Mouse (Mus musculus) MEL (cell line): ENCODE data around the gene Rpl3. TPM values are rescaled to one million over a fixed set of nuclear protein-coding genes. Genes with fewer than 3 reads are reported as not detected.

Source experiments
- DNase-seq: peaks from one replicate; pipeline ENCODE4 v3.0.0; 2011; ENCODE audit warnings: low read depth, low spot score
- H3K27ac ChIP-seq: 2 replicates; pipeline ENCODE4 v1.5.1; 2012; ENCODE audit warnings: low read depth, mild to moderate bottlenecking, control low read depth, low read length, moderate library complexity; ENCODE audit not compliant: control insufficient read depth
- H3K27me3 ChIP-seq, 2 experiments: fragments of 150-350 bp in 1 of 2; sonication (generic) in 1 of 2; 2 replicates each; pipeline ENCODE4 v1.6.1; 2012; ENCODE audit warnings: low read length in 2 of 2, mild to moderate bottlenecking in 2 of 2, improper control_type of control experiment in 1 of 2, moderate library complexity in 1 of 2; ENCODE audit not compliant: insufficient read depth in 2 of 2, control insufficient read depth in 1 of 2
- H3K36me3 ChIP-seq, 2 experiments: 2 replicates each; pipeline ENCODE4 v1.6.1; 2012 to 2014; ENCODE audit warnings: low read length in 2 of 2, improper control_type of control experiment in 1 of 2, inconsistent platforms in 1 of 2, mild to moderate bottlenecking in 1 of 2; ENCODE audit not compliant: insufficient read depth in 2 of 2, control insufficient read depth in 1 of 2
- H3K4me1 ChIP-seq, 2 experiments: fragments of 150-350 bp in 1 of 2; sonication (generic) in 1 of 2; 2 replicates each; pipeline ENCODE4 v1.6.1; 2012; ENCODE audit warnings: low read length in 2 of 2, improper control_type of control experiment in 1 of 2, mild to moderate bottlenecking in 1 of 2; ENCODE audit not compliant: insufficient read depth in 2 of 2, control insufficient read depth in 1 of 2
- H3K4me3 ChIP-seq, 2 experiments: fragments of 150-350 bp in 1 of 2; sonication (generic) in 1 of 2; 2 replicates each; pipeline ENCODE4 v1.5.1; 2012; ENCODE audit warnings: low read depth in 2 of 2, low read length in 2 of 2, mild to moderate bottlenecking in 2 of 2, moderate library complexity in 2 of 2, control low read depth in 1 of 2, improper control_type of control experiment in 1 of 2; ENCODE audit not compliant: control insufficient read depth in 1 of 2, insufficient read depth in 1 of 2
- H3K79me2 ChIP-seq: 2 replicates; pipeline ENCODE4 v1.6.1; 2012; ENCODE audit warnings: mild to moderate bottlenecking, low read length, moderate library complexity; ENCODE audit not compliant: control insufficient read depth, poor library complexity, insufficient read depth
- H3K9ac ChIP-seq: 2 replicates; pipeline ENCODE4 v1.6.1; 2012; ENCODE audit warnings: low read depth, mild to moderate bottlenecking, control low read depth, low read length, moderate library complexity; ENCODE audit not compliant: control insufficient read depth, poor library complexity, severe bottlenecking
- H3K9me3 ChIP-seq: fragments of 150-350 bp; sonication (generic); replicated peaks from 2 replicates; pipeline ENCODE4 v1.6.1; 2012; ENCODE audit warnings: mild to moderate bottlenecking, low read length, improper control_type of control experiment, moderate library complexity; ENCODE audit not compliant: insufficient read depth
- BHLHE40 ChIP-seq: IDR thresholded peaks from 2 replicates; pipeline ENCODE4 v1.6.1; 2012; ENCODE audit warnings: low read depth, mild to moderate bottlenecking, inconsistent platforms, low read length, improper control_type of control experiment, borderline replicate concordance
- CHD1 ChIP-seq: IDR thresholded peaks from 2 replicates; pipeline ENCODE4 v1.6.1; 2012; ENCODE audit warnings: low read depth, mild to moderate bottlenecking, inconsistent platforms, low read length, improper control_type of control experiment
- E2F4 ChIP-seq: IDR thresholded peaks from 2 replicates; pipeline ENCODE4 v1.6.1; 2011; ENCODE audit warnings: low read depth, low read length, improper control_type of control experiment, borderline replicate concordance
- ETS1 ChIP-seq: IDR thresholded peaks from 2 replicates; pipeline ENCODE4 v1.6.1; 2012; ENCODE audit warnings: low read depth, mild to moderate bottlenecking, inconsistent platforms, low read length, improper control_type of control experiment, moderate library complexity
- GATA1 ChIP-seq: IDR thresholded peaks from 2 replicates; pipeline ENCODE4 v1.6.1; 2011; ENCODE audit warnings: low read depth, low read length, improper control_type of control experiment
- KAT2A ChIP-seq: conservative IDR thresholded peaks from 2 replicates; pipeline ENCODE4 v1.6.1; 2012; ENCODE audit warnings: low read depth, low read length, improper control_type of control experiment, inconsistent platforms
- MAFK ChIP-seq: IDR thresholded peaks from 2 replicates; pipeline ENCODE4 v1.6.1; 2011; ENCODE audit warnings: low read depth, mild to moderate bottlenecking, low read length, improper control_type of control experiment, borderline replicate concordance
- MAZ ChIP-seq: IDR thresholded peaks from 2 replicates; pipeline ENCODE4 v1.6.1; 2012; ENCODE audit warnings: low read depth, mild to moderate bottlenecking, inconsistent platforms, low read length, improper control_type of control experiment
- MEF2A ChIP-seq: IDR thresholded peaks from 2 replicates; pipeline ENCODE4 v1.6.1; 2014; ENCODE audit warnings: low read depth, mild to moderate bottlenecking, inconsistent platforms, low read length, improper control_type of control experiment; ENCODE audit not compliant: poor library complexity, insufficient replicate concordance, severe bottlenecking; ENCODE audit errors: extremely low read depth
- NELFE ChIP-seq: IDR thresholded peaks from 2 replicates; pipeline ENCODE4 v1.6.1; 2011; ENCODE audit warnings: low read depth, low read length, improper control_type of control experiment
- NRF1 ChIP-seq: IDR thresholded peaks from 2 replicates; pipeline ENCODE4 v1.6.1; 2014; ENCODE audit warnings: low read depth, mild to moderate bottlenecking, inconsistent platforms, low read length, improper control_type of control experiment, moderate library complexity; ENCODE audit not compliant: poor library complexity, insufficient read depth, severe bottlenecking
- POLR2A ChIP-seq, 2 experiments: IDR thresholded peaks; 2 replicates each; pipeline ENCODE4 v1.6.1; 2011 to 2012; ENCODE audit warnings: low read length in 2 of 2, mild to moderate bottlenecking in 2 of 2, control low read depth in 1 of 2, improper control_type of control experiment in 1 of 2, low read depth in 1 of 2, moderate library complexity in 1 of 2; ENCODE audit not compliant: control insufficient read depth in 1 of 2, insufficient read depth in 1 of 2, poor library complexity in 1 of 2
- POLR2AphosphoS2 ChIP-seq: IDR thresholded peaks from 2 replicates; pipeline ENCODE4 v1.6.1; 2011; ENCODE audit warnings: low read length, improper control_type of control experiment
- RCOR1 ChIP-seq: IDR thresholded peaks from 2 replicates; pipeline ENCODE4 v1.6.1; 2012; ENCODE audit warnings: low read depth, mild to moderate bottlenecking, inconsistent platforms, low read length, improper control_type of control experiment
- SMC3 ChIP-seq: IDR thresholded peaks from 2 replicates; pipeline ENCODE4 v1.6.1; 2011; ENCODE audit warnings: low read depth, low read length, improper control_type of control experiment
- TBP ChIP-seq: IDR thresholded peaks from 2 replicates; pipeline ENCODE4 v1.8.0; 2011; ENCODE audit warnings: low read depth, low read length, improper control_type of control experiment
- TCF12 ChIP-seq: IDR thresholded peaks from 2 replicates; pipeline ENCODE4 v1.6.1; 2014; ENCODE audit warnings: low read depth, mild to moderate bottlenecking, inconsistent platforms, low read length, improper control_type of control experiment, moderate library complexity
- USF2 ChIP-seq, 2 experiments: IDR thresholded peaks; 2 replicates each; pipeline ENCODE4 v1.6.1; 2011 to 2012; ENCODE audit warnings: improper control_type of control experiment in 2 of 2, low read length in 2 of 2, borderline replicate concordance in 1 of 2, inconsistent platforms in 1 of 2, low read depth in 1 of 2, mild to moderate bottlenecking in 1 of 2; ENCODE audit not compliant: insufficient read depth in 1 of 2
- polyA plus RNA-seq, 2 experiments: library from polyadenylated mRNA; stranded (reverse) in 1 of 2; unstranded in 1 of 2; fragments of >175 nt in 1 of 2; fragments of >200 nt in 1 of 2; gene quantifications; 2 replicates each; pipeline versions ENCODE4 v1.2.1 to v1.2.4; 2012; ENCODE audit warnings: low replicate concordance in 2 of 2, low read depth in 1 of 2; ENCODE audit not compliant: insufficient read length in 2 of 2, insufficient read depth in 1 of 2, missing spikeins in 1 of 2
- total RNA-seq: library from RNA; depleted of rRNA; stranded (reverse); fragments of 300-350 nt; gene quantifications from 2 replicates; pipeline ENCODE4 v1.2.3, GENCODE M21; 2012; rRNA removed

The Rpl3 gene
- total and polyA plus RNA-seq, 3 experiments, result 543 to 1,686 (median 1,096) TPM

DNA sequence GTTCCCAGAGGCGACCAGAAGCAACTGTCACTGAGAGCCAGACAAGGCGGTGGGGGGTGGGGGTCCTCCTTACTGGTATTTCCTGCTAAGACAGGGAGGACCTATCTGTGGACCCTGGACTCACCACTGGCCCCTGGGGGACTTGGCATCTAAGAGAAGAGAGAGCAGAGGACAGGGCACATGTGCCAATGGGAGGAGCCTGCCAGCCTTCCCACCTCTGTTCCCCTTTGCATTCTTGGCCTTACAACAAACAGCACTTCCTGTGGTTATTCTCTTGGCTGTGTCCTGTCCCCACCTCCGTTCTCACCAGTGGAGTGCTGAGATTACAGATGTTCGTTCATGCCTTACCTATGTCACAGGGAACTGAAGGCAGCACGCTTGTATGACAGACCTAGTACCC is 62.8 kb downstream of the Rpl3 start:
- peaks cover 0 to 23% of the 10 kb centered on the region in 2 experiments; a peak in 2 of 4 replicates for H3K4me1 ChIP-seq
- TF ChIP-seq ETS1, result no peak
- no peak for TF ChIP-seq POLR2A (IDR thresholded peaks at IDR 0.05; ENCODE audit: control insufficient read depth in 1 of 2, insufficient read depth in 1 of 2, low read depth in 1 of 2, low read length in 2 of 2, poor library complexity in 1 of 2)
- TF ChIP-seq SMC3, result no peak
- TF ChIP-seq MAZ, result no peak
- no peak for TF ChIP-seq RCOR1
- TF ChIP-seq TCF12, result no peak
- TF ChIP-seq BHLHE40, result no peak
- no peak for TF ChIP-seq POLR2AphosphoS2
- no peak for TF ChIP-seq GATA1
- TF ChIP-seq CHD1, result no peak
- TF ChIP-seq MEF2A, result no peak
- no peak for TF ChIP-seq KAT2A
- TF ChIP-seq NRF1, result no peak
- TF ChIP-seq TBP, result no peak
- TF ChIP-seq MAFK, result no peak
- TF ChIP-seq E2F4, result no peak
- no peak for TF ChIP-seq USF2 (IDR thresholded peaks at IDR 0.05; ENCODE audit: borderline replicate concordance in 1 of 2, insufficient read depth in 1 of 2, low read depth in 1 of 2, low read length in 2 of 2)
- no peak for TF ChIP-seq NELFE

More for the DNA sequence above, 62.8 kb downstream of the Rpl3 start:
- no peak for DNase-seq
- Histone ChIP-seq H3K9ac (no peak overlapping the region), H3K9me3 (no peaks in the 10 kb centered on the region), H3K27me3 (no peaks in the 10 kb centered on the region), H3K27ac (no peak overlapping the region), H3K79me2 (no peaks in the 10 kb centered on the region), H3K36me3 (peaks cover 0 to 8% of the 10 kb centered on the region in 2 experiments; a peak in 2 of 4 replicates), H3K4me3 (no peak overlapping the region)

Other genes starting within 250 kb of the Rpl3 start
- gene Apobec3, start 200.2 kb downstream of the Rpl3 start, total RNA-seq, result 17.2 and 22.2 TPM in 2 replicates
- 10 to 100 TPM in 1 of 2 experiments, not detected in 1; 38.6 TPM for gene Apobec3, start 200.2 kb downstream of the Rpl3 start, polyA plus RNA-seq
- gene Cbx7, start 120.7 kb downstream of the Rpl3 start, total RNA-seq, result 2.9 and 3.7 TPM in 2 replicates
- gene Cbx7, start 120.7 kb downstream of the Rpl3 start, polyA plus RNA-seq, result 10 to 100 TPM in 1 of 2 experiments, not detected in 1; 11.1 TPM
- gene Pdgfb, start 76.9 kb downstream of the Rpl3 start, total RNA-seq, result 0.23 and 0.26 TPM in 2 replicates
- under 1 TPM in 1 of 2 experiments, not detected in 1; 0.72 TPM for gene Pdgfb, start 76.9 kb downstream of the Rpl3 start, polyA plus RNA-seq
- 93.7 and 105 TPM in 2 replicates for gene Syngr1, start 534 bp downstream of the Rpl3 start, total RNA-seq
- gene Syngr1, start 534 bp downstream of the Rpl3 start, polyA plus RNA-seq, result 100 to 1,000 TPM in 1 of 2 experiments, not detected in 1; 115 TPM
- gene Tab1, start 41.3 kb upstream of the Rpl3 start, total RNA-seq, result 18.2 and 23.3 TPM in 2 replicates
- gene Tab1, start 41.3 kb upstream of the Rpl3 start, polyA plus RNA-seq, result 10 to 100 TPM in 1 of 2 experiments, not detected in 1; 31.1 TPM
- gene Mgat3, start 81.9 kb upstream of the Rpl3 start, total RNA-seq, result not detected in 2 replicates
- gene Mgat3, start 81.9 kb upstream of the Rpl3 start, polyA plus RNA-seq, result not detected
- gene Mief1, start 142.2 kb upstream of the Rpl3 start, total RNA-seq, result 35.4 and 41.5 TPM in 2 replicates
- 10 to 100 TPM in 1 of 2 experiments, not detected in 1; 34.6 TPM for gene Mief1, start 142.2 kb upstream of the Rpl3 start, polyA plus RNA-seq
- not detected in 2 replicates for gene AC140267.1, start 144.0 kb upstream of the Rpl3 start, total RNA-seq
- gene AC140267.1, start 144.0 kb upstream of the Rpl3 start, polyA plus RNA-seq, result 1 to 10 TPM in 1 of 2 experiments, not detected in 1; 1.9 TPM
- 351 and 459 TPM in 2 replicates for gene Atf4, start 163.3 kb upstream of the Rpl3 start, total RNA-seq
- 100 to 1,000 TPM in 1 of 2 experiments, 10 to 100 TPM in 1; 85.1 to 444 TPM for gene Atf4, start 163.3 kb upstream of the Rpl3 start, polyA plus RNA-seq
- gene Rps19bp1, start 172.4 kb upstream of the Rpl3 start, total RNA-seq, result 59.7 and 78.9 TPM in 2 replicates
- gene Rps19bp1, start 172.4 kb upstream of the Rpl3 start, polyA plus RNA-seq, result 100 to 1,000 TPM in 1 of 2 experiments, not detected in 1; 155 TPM
- gene Cacna1i, start 195.4 kb upstream of the Rpl3 start, total RNA-seq, result not detected in 2 replicates
- gene Cacna1i, start 195.4 kb upstream of the Rpl3 start, polyA plus RNA-seq, result not detected